Mouse (Mus musculus): ENCODE measurements at regions not wholly inside any gene's neighbourhood (a gene's known extent, or its start where the extent isn't known, plus 50 kb on each side); places are given as distances from the start of the nearest gene placed in this dataset.
"Not testable (repeated sequence)": the region's sequence is repeated elsewhere in the genome, so short reads cannot be mapped to it uniquely, and the experiment has no call there.

- Histone ChIP-seq H3K4me2 (no peak overlapping the region), H3K4me1 (ENCODE audit: insufficient read depth) (peaks cover 9% of the 10 kb centered on the region), H3K9me3 (ENCODE audit: low read depth, low read length) (no peaks in the 10 kb centered on the region), H3K9ac (no peak overlapping the region), H3K4me3 (ENCODE audit: low read depth, low read length) (no peak overlapping the region), H3K27ac (ENCODE audit: low read depth) (no peak overlapping the region), H3K36me3 (ENCODE audit: insufficient read depth) (no peaks in the 10 kb centered on the region), H3K27me3 (ENCODE audit: insufficient read depth, low read length) (no peaks in the 10 kb centered on the region)
- no peak for TF ChIP-seq CTCF (IDR thresholded peaks at IDR 0.05; ENCODE audit: low read depth)
- ATAC-seq (ENCODE audit: insufficient read depth), result no peak
- WGBS, result 74% methylated on average over 8 of the region's 8 CpGs
- DNase-seq, result no peak
Measured at GRCm38 (mm10) chr16:31553361-31554146, 109.7 kb upstream of the Dlg1 start.

GRCm38 (mm10) chr16:31560426-31560825 lies 102.8 kb upstream of the Dlg1 start:
- Histone ChIP-seq H3K4me2 (no peak overlapping the region), H3K9me3 (ENCODE audit: low read depth, low read length) (no peaks in the 10 kb centered on the region), H3K36me3 (ENCODE audit: insufficient read depth) (no peaks in the 10 kb centered on the region), H3K27ac (ENCODE audit: low read depth) (no peak overlapping the region), H3K9ac (no peak overlapping the region), H3K4me1 (ENCODE audit: insufficient read depth) (no peaks in the 10 kb centered on the region), H3K27me3 (ENCODE audit: insufficient read depth, low read length) (no peaks in the 10 kb centered on the region), H3K4me3 (ENCODE audit: low read depth, low read length) (no peak overlapping the region)
- no peak for TF ChIP-seq CTCF (IDR thresholded peaks at IDR 0.05; ENCODE audit: low read depth)
- DNase-seq (no peak), ATAC-seq (ENCODE audit: insufficient read depth) (no peak)

GRCm38 (mm10) chr16:31564926-31565325 lies 98.3 kb upstream of the Dlg1 start:
- Histone ChIP-seq H3K27ac (ENCODE audit: low read depth) (no peak overlapping the region), H3K4me1 (ENCODE audit: insufficient read depth) (no peaks in the 10 kb centered on the region), H3K27me3 (ENCODE audit: insufficient read depth, low read length) (no peaks in the 10 kb centered on the region), H3K36me3 (ENCODE audit: insufficient read depth) (no peaks in the 10 kb centered on the region), H3K9ac (no peak overlapping the region), H3K4me3 (ENCODE audit: low read depth, low read length) (no peak overlapping the region), H3K4me2 (no peak overlapping the region), H3K9me3 (ENCODE audit: low read depth, low read length) (no peaks in the 10 kb centered on the region)
- ATAC-seq (ENCODE audit: insufficient read depth) (no peak), DNase-seq (no peak)
- WGBS, result 79% methylated on average over 5 of the region's 5 CpGs
- no peak for TF ChIP-seq CTCF (IDR thresholded peaks at IDR 0.05; ENCODE audit: low read depth)

GRCm38 (mm10) chr16:31568316-31568715 lies 94.9 kb upstream of the Dlg1 start:
- ATAC-seq (ENCODE audit: insufficient read depth) (no peak), DNase-seq (no peak)
- TF ChIP-seq CTCF (IDR thresholded peaks at IDR 0.05; ENCODE audit: low read depth), result no peak
- Histone ChIP-seq H3K4me2 (no peak overlapping the region), H3K4me3 (ENCODE audit: low read depth, low read length) (no peak overlapping the region), H3K4me1 (ENCODE audit: insufficient read depth) (no peaks in the 10 kb centered on the region), H3K9ac (no peak overlapping the region), H3K27me3 (ENCODE audit: insufficient read depth, low read length) (no peaks in the 10 kb centered on the region), H3K36me3 (ENCODE audit: insufficient read depth) (no peaks in the 10 kb centered on the region), H3K9me3 (ENCODE audit: low read depth, low read length) (no peaks in the 10 kb centered on the region), H3K27ac (ENCODE audit: low read depth) (no peak overlapping the region)
- WGBS, result 83% methylated on average over 6 of the region's 6 CpGs

- TF ChIP-seq CTCF (IDR thresholded peaks at IDR 0.05; ENCODE audit: low read depth), result no peak
- 69% methylated on average over 6 of the region's 6 CpGs for WGBS
- no peaks in the 10 kb centered on the region for H3K9me3 ChIP-seq (ENCODE audit: low read depth, low read length)
- no peak for ATAC-seq (ENCODE audit: insufficient read depth)
- no peaks in the 10 kb centered on the region for H3K4me1 ChIP-seq (ENCODE audit: insufficient read depth)
- no peak overlapping the region for H3K4me3 ChIP-seq (ENCODE audit: low read depth, low read length)
- DNase-seq, result no peak
- H3K4me2 ChIP-seq, result no peak overlapping the region
- H3K27ac ChIP-seq (ENCODE audit: low read depth), result no peak overlapping the region
- no peak overlapping the region for H3K9ac ChIP-seq
- no peaks in the 10 kb centered on the region for H3K36me3 ChIP-seq (ENCODE audit: insufficient read depth)
- no peaks in the 10 kb centered on the region for H3K27me3 ChIP-seq (ENCODE audit: insufficient read depth, low read length)
Measured at GRCm38 (mm10) chr16:31569871-31570270, 93.4 kb upstream of the Dlg1 start.

- H3K4me2 ChIP-seq, result no peak overlapping the region
- H3K9ac ChIP-seq, result no peak overlapping the region
- no peaks in the 10 kb centered on the region for H3K27me3 ChIP-seq (ENCODE audit: insufficient read depth, low read length)
- no peak overlapping the region for H3K27ac ChIP-seq (ENCODE audit: low read depth)
- H3K4me3 ChIP-seq (ENCODE audit: low read depth, low read length), result no peak overlapping the region
- 0 out of 2 replicates have a peak, but pooled peaks cover 6% of the 10 kb centered on the region for H3K4me1 ChIP-seq (ENCODE audit: insufficient read depth)
- H3K36me3 ChIP-seq (ENCODE audit: insufficient read depth), result no peaks in the 10 kb centered on the region
- no peak for TF ChIP-seq CTCF (IDR thresholded peaks at IDR 0.05; ENCODE audit: low read depth)
- H3K9me3 ChIP-seq (ENCODE audit: low read depth, low read length), result no peaks in the 10 kb centered on the region
- ATAC-seq (ENCODE audit: insufficient read depth) (no peak), DNase-seq (no peak)
- 82% methylated on average over 20 of the region's 20 CpGs for WGBS
Measured at GRCm38 (mm10) chr16:31570311-31571139, 92.7 kb upstream of the Dlg1 start.

- DNase-seq; H3K27me3 ChIP-seq (ENCODE audit: insufficient read depth, low read length); H3K9ac ChIP-seq; H3K27ac ChIP-seq (ENCODE audit: low read depth); H3K4me3 ChIP-seq (ENCODE audit: low read depth, low read length); H3K4me2 ChIP-seq; ATAC-seq (ENCODE audit: insufficient read depth); H3K9me3 ChIP-seq (ENCODE audit: low read depth, low read length); H3K36me3 ChIP-seq (ENCODE audit: insufficient read depth): not testable (repeated sequence)
- WGBS, result 85% methylated on average over 9 of the region's 9 CpGs
- 0 out of 2 replicates have a peak, but pooled peaks cover 12% of the 10 kb centered on the region for H3K4me1 ChIP-seq (ENCODE audit: insufficient read depth)
Measured at GRCm38 (mm10) chr16:31573833-31574232, 89.4 kb upstream of the Dlg1 start.

- not testable (repeated sequence) for H3K4me3 ChIP-seq (ENCODE audit: low read depth, low read length); H3K27me3 ChIP-seq (ENCODE audit: insufficient read depth, low read length); H3K9ac ChIP-seq; H3K9me3 ChIP-seq (ENCODE audit: low read depth, low read length); H3K36me3 ChIP-seq (ENCODE audit: insufficient read depth)
- WGBS, result 7% methylated on average over 11 of the region's 11 CpGs
- Histone ChIP-seq H3K27ac (ENCODE audit: low read depth) (peak overlapping the region; percentile 48), H3K4me1 (ENCODE audit: insufficient read depth) (0 out of 2 replicates have a peak, but pooled peaks cover 12% of the 10 kb centered on the region), H3K4me2 (peak overlapping the region; percentile 44)
- peak; percentile 87 for DNase-seq
- peak; percentile 74 for ATAC-seq (ENCODE audit: insufficient read depth)
Measured at GRCm38 (mm10) chr16:31575646-31576045, 87.6 kb upstream of the Dlg1 start.
